Mouse (Mus musculus) B cell, adult (primary cell): Measurements from ENCODE around the gene Tmem267. TPM values are rescaled to one million over a fixed set of nuclear protein-coding genes. Genes with fewer than 3 reads are reported as not detected.

Source experiments
- total RNA-seq: library from RNA; stranded (reverse); gene quantifications from 4 replicates; pipeline ENCODE4 v1.2.4, GENCODE M21; 2023; ENCODE audit not compliant: inconsistent age

Gene Tmem267
- total RNA-seq, result 5.2 to 9.4 TPM (median 8.4 TPM) in 4 replicates

GRCm38 (mm10) chr13:119487880-119488580 is at the start of gene Tmem267, which contains the start of gene 3110070M22Rik:
TSS of gene Tmem267 (plus strand) at chr13:119488039.
TSS of gene 3110070M22Rik (minus strand) at chr13:119488383.

GRCm38 (mm10) chr13:119462596-119463560 is 25.0 kb upstream of the Tmem267 start, which contains the start of gene 4833420G17Rik:
TSS of gene 4833420G17Rik (plus strand) at chr13:119462768.

GRCm38 (mm10) chr13:119623634-119624033 is 135.8 kb downstream of the Tmem267 start, which contains the start of gene Ccl28:
TSS of gene Ccl28 (plus strand) at chr13:119623819.

Other genes with a start within 250 kb of the Tmem267 start
- 49.7 to 64.6 TPM (median 58.2 TPM) in 4 replicates for gene Paip1, start 59.4 kb upstream of the Tmem267 start, total RNA-seq
- 68.8 to 70.7 TPM (median 69.9 TPM) in 4 replicates for gene 4833420G17Rik, start 25.3 kb upstream of the Tmem267 start, total RNA-seq
- 0.77 to 1.7 TPM (median 1.4 TPM) in 4 replicates for gene 3110070M22Rik, start 344 bp downstream of the Tmem267 start, total RNA-seq
- gene Ccl28, start 135.8 kb downstream of the Tmem267 start, total RNA-seq, result 0.13 TPM in 1 of 4 replicates, not detected in the others
- 25.6 to 31.9 TPM (median 28.1 TPM) in 4 replicates for gene Hmgcs1, start 202.3 kb downstream of the Tmem267 start, total RNA-seq